Mouse (Mus musculus): ENCODE data around the gene Ttc39b. TPM values are rescaled to one million over a fixed set of nuclear protein-coding genes. Genes with fewer than 3 reads are reported as not detected.
A peak's percentile ranks its signal among the peaks of the same experiment; 100 is the strongest.

Gene Ttc39b
- total RNA-seq, 1 experiment from 2014 or later: 19.6 TPM

DNA sequence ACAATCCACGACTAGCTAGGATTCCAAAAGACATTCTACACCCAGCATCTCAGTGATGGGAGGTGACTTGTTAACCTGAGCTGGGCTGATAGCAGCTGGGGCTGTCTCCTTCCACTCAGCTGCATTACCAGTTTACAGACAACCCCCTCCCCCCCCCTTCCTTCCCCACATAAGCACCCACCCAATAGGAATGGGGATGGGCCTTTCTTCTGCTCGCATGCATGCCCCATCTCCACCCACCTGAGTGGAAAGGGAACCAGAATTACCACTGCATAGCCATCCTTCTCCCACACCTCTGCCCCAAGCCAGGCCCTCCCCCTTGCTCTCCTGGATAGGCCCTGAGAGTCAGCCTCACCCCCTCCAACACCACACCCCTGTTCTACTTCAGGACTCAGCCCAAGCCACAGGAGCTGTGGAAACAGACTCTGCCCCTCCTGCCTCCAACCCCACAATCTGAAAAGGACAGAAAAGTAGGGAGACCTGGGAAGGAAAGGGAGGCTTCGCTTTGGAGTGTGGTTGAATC, 6.2 kb downstream of the Ttc39b start:
- no peak for DNase-seq

DNA sequence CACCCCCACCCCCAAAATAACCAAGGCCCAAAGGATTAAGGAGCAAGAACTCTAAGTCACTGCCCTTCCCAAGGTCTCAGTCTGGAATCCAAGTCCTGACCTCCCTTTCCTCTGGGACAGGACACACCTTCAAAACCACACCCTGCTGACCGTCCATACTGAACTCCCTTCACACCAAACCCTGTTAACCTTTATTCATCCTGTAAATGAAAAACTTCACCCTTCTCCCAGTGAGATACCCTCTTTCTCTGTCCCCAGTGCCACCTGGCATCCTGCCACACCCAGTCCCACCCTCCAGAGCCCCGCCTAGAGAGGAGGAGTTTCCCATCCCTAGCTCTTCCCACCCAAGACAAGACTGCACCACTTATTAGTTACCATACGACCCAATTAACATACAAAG, 7.3 kb downstream of the Ttc39b start:
- DNase-seq: no peak

DNA sequence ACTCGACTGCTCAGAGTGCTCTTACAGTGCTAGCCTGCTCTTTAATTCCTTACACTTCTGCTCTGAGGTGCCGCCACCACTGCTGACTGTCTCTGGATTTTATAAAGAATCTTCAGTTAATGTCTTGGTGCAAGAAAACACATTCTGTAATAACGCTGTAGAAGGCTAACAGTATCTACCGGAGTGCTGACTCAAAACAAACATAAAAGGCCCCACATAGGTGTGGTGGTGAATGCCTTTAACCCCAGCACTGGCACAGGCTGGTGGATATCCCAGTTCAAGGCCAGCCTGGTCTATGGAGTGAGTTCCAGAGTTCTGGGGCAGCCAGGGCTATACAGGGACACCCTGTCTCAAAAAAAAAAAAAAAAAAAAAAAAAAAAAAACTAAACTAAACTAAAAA, 8.1 kb downstream of the Ttc39b start:
- DNase-seq: no peak

DNA sequence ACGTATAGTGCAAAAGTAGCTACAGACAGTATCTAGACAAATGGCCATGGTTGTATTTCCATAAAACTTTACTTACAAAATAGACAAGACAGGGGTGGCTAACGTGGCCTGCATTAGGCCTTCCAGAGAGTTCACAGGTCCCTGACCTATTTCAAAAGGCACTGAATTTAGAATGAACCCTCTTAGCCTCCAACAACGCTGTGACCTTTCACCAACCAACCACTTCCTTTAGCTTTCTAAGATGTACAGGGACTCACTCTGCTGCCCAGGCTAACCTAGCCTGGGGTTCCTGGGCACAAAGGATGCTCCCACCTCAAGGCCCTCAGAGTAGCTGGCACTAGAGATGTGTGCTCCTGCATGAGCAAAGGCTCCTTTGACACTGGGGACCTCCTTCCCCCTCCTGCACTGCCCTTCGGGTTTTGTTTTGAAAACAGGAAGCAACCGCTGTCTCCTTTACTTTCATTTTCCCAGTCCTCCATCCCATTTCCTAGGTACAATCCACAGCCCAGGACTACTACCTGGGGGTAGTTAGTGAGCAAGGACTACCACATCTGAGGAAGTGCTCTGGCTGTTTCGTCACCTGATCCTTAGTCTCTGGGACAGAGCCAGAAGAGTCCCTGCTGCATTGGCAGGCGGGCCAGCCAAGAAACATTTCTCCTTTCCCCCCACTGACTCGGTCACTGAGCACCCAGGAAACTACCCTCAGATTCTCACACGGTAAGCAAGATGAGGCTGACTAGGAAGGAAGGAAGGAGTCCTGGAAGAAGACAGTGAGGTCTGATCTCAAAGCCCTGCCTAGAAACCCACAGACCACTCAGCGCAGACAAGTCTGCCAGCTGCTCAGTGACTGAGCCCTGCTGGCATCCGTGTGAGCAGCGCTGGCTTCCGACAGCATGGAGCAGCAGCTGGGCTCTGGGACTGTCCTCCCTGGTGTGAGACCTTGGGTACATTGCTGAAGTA, 8.9 kb downstream of the Ttc39b start:
- peak; percentile 43 for DNase-seq

DNA sequence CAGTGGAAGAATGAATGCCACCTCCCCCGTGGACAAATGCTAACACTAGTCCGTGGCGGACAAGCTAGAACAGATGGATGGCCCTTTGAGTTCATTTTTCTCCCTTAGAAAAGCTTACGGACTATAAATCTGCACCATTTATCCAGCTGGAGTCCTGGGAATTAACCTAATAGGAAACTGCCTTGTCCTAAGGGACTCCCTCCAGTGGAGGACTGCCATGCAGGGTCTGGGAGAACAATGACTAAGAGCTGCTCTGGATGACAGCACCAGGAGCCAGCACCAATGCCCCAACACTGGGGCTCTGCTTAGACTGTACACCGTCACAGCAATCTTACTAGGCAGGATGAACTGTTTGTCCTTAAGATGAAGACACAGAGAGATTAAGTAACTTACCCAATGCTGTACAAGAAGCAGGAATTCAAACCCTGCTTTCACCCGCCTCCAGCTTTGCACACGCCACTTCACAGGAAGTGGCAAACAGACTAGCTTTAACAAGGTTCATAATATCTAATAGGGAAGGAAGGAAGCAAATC, 9.7 kb downstream of the Ttc39b start:
- DNase-seq: no peak

DNA sequence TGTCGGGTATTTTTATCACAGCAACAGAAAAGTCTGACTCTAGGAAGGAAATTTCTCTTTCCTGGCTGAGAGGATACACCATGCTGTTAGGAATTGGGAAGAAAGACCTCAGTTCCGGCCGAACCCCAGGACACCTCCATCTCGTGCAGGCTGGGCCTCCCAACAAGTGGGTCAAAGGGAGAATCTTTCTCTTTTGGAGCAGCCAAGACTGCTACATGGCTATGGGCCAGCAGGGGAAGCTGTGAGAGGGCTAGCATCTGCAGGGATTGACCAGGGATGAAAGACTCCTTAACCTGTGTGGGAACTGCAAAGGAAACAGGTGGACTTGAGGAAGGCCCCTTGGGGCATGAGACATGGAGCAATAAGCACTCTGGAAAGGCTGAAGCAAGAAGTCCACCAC, 11.7 kb downstream of the Ttc39b start:
- DNase-seq: no peak

DNA sequence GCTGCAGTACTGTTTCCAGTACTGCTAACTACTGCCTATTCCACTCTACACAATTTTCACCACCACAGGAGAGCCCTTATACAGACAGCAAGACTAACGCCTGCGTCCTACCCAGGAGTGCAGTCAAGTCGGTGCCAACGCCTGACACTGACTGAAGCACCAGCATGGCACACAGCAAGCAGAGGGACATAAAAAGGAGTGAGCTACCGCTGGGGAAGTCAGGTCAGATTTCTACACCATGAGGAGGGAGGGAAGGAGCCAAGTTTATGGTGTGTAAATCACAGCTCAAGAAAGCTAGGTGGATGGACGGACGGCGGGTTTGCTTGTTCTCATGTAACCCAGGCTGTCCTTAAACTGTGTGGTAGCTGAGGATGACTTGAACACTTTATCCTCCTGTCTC, 12.6 kb downstream of the Ttc39b start:
- DNase-seq: no peak

DNA sequence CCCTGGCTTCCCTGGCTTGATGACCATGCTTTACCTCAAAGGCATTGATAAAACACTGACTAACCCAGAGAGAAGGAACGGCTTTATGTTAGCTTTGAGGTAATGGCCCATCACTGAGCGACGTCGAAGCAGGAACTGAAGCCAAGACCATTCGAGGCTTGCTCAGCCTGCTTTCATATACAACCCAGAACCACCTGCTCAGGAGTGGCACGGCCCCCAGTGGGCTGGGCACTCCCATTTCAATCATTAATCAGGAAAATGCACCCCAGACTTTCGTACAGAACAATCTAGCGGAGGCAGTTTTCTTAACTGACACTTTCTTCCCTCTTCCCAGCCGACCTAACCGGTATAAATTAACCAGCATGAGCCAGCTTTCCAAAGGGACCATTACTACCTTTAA, 13.1 kb downstream of the Ttc39b start:
- DNase-seq: no peak

DNA sequence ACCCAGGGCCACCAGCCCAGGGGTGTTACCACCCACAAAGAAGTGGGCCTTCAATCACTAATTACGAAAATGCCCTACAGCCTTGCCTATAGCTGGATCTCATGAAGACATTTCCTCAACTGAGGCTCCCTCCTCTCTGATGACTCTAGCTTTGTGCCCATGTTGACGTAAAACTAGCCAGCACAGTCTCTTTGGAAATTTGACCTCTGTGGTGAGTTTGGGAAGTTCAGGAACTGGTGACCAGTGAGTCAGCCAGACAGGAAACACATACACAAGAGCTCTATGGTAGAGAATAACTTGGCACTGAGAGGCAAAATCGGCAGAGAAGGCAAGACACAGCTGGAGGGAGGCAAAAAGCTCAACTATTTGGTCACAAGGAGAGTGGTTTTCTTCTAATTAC, 15.1 kb downstream of the Ttc39b start:
- no peak for DNase-seq

DNA sequence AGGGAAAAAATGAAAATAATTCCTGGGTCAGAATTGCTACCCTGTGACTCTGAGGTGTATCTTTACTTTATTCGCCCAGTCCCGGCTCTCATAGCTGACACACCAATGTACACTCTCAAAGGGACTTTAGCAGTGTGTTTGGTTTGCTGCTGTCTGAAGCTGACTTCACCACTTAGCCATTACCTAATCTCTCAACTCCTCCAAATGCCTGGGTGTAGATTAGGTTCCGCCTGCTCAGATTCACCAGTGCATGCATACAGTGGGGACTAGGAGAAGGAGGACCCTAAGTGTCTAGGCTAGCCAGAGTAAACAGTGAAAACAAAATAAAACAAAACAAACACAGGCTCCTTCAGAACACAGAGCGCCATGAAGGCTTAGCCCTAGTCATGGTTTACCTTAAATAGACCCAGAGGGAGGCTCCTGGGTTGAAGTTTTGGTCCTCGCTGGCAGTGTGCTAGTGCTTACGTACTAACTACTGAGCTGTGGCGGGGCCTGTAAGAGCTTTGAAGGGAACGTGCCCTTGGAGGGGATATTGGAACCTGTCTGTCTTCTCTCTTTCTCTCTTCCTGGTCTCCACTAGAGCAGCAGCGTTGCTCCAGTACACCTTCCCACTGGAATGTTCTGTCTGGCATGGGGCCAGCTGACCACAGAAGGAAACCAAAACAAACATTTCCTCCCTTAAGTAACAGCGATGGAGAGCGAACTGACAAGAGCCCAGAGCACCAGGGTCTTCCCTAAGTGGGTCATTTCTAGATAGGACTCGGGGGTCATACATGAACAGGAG, 16.2 kb downstream of the Ttc39b start:
- peak; percentile 35 for DNase-seq

DNA sequence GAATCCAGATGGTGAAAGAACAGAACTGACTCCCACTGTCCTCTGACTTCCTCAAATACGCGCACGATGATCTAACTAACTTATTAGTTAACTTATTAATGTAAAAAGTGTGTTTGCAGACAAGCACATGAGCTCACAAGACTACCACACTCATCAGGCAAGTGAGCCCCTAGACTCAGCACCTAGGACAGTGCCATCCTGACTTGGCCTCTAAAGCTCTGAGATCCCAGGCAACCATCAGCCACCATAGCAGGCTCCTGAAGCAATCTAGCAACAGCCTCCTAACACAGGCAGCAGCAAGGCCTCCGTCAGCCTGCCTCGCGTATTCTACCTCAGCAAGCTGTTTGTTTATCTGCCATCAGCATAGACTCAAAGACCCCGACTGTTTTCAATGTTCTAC, 17.2 kb downstream of the Ttc39b start:
- DNase-seq: no peak

DNA sequence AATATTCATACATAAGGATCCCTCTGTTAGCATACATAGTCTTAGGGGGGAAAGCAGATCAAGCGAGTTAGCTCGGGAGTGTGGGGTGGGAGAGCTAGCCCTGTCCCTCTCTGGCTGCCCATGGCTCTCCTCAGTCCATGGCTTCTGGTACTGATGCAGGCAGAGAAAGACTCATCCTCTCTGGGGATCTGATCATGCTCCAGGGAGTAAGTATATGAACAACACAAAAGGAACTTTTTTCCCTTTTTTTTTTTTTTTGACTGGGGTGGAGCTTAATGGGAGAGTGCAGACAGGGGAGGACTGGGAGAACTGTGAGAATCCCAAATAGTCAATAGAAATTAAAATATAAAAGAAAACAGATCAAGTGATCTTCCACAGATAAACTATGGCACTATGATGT, 19.0 kb downstream of the Ttc39b start:
- DNase-seq: no peak

DNA sequence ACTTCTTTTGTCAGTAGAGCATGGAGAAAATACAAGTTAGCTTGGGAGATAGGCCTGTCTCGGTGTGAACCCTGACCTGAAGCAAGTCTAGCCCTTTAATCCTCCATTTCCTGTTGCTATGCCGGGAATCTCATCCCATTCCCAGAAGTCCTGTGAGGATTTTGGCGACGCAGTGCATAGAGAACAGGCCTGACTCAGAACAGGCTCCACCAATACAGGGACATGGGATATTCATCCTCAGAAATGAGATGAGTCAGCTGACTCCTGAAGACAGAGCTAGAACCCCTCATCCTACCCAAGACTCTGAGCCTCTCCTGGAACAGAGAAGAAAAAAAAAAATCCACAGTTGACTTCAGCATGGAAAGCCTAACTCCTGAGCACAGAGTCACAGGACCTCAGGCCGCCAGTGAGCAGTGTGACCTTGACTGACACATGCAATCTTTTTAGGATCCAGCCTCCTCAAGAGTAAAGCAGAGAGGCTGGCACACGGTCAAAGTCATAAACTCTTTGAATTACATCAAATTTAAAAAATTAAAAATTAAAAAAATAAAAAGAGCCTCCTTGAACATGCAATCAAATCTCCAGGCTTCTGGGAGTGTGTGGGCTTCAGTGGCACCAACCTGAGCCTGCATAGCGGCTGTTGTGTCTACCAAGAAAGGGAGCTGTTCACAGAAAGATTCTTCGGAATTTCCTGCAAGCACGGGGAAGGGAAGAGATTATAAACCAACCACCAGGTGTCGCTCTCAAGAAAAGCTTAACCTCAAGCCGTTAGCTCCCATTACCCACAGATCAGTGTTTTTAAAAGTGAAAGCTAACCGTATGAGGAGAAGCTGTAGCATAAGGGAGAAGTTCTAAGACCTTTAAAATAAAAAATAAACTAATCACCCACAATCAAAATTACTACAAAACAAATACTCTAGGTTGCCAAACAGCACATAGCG, 20.9 kb downstream of the Ttc39b start:
- DNase-seq: peak; percentile 40

DNA sequence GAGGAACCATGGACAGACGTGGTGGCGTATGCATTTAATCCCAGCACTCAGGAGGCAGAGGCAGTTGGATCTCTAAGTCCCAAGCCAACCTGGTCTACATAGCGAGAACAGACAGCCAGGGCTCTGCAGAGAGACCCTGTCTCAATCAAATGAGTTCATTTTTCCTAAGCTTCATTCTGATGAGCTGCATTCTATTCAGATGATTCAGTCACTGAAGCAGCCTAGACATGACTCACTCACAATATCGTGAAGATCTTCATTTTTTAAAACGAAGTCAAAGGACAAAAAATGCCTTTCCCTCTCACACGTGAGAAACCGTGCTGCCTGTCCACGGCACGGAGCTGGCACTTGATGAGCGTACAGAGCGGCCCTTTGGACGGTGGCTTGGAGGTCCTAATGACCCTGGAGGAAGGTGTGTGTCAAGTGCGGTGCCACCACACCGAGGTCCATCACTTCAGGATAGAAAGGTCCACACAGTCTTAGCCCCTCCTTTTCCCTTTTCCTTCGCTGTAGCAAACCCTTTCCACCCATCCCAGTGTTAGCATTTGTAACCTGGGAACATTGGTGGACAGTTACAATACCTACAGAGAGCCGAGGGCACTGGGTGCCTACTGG, 21.8 kb downstream of the Ttc39b start:
- DNase-seq: no peak

DNA sequence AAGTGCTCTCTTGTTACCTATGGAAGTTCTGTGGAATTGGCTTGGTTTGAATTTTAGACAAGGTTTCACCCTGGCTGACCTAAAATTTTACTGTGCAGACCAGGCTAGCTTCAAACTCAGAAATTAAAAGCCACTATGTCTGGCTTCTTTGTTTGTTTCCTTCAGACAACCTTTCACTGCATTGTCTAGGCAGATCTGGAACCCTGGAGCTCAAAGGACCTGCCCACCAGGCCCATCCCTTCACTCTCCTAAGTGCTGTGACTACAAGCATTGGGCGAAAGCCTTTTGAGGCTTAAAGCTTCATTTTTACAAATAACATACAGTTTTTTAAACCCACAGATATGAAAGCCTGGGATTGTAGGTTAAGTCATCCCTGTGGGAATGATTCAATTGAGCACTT, 22.3 kb downstream of the Ttc39b start:
- DNase-seq: no peak

DNA sequence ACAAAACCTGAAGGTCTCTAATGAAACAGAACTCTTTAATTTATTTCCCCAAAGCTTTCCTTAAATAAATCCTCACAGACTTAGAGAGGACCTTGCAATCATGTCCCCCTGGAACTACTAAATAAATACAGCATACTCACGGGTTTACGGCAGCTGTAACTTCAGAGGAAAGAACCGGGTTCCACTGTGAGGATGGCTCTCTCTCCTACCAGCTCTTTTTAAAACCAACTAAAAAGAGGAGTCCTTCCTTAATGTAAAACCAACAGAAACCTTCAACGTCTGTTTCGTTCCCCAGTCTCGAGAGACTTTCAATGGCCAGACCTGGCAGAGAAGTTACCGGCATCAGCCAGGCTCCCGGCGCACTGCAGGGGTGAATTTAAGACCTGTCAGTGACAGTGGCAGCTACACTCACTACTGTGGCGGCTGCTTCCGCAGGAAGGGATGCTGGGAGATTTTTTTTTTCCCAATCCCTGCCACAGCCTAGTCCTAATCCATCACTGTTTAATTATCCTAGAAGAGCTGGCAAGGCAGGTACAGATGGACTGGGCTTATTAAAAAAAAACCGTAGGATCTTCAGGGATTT, 39.2 kb downstream of the Ttc39b start:
- DNase-seq: peak; percentile 40

DNA sequence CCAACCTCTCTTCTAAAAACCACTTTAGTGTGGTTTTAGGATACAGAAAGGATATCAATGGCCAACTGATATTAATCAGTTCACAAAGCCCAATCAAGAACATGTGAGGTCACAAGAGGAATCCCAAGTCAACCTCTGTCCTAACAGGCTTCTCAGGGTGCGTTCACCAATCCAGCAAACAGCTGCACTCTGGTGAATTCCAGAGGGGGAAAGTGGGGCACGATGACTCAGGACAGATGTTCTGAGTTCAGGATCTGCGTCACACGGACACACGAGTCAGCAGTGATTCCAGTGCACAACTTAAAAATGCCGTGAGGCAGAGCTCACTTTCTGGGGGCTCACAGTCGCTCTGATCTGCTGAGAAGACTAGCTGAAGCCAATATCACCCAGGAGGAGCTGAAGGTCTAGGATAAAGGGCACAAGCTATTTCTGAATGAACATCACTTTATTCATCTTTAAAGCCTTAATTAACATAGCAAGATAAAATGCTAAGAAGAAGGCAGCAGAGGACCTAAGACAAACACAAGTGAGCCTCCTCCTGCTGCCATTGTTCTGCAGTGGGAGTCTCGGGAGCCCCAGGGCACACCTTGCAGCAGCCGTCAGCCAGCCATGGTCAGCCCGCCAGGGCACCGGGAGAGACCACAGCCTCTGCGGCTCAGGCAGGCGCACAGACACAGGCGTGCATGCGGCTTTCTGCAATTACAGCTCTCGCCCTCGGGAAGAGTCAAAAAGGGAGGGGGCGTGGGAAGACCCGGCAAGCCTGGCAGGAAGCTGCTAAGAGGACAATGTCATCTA, 39.9 kb downstream of the Ttc39b start:
- DNase-seq: no peak

DNA sequence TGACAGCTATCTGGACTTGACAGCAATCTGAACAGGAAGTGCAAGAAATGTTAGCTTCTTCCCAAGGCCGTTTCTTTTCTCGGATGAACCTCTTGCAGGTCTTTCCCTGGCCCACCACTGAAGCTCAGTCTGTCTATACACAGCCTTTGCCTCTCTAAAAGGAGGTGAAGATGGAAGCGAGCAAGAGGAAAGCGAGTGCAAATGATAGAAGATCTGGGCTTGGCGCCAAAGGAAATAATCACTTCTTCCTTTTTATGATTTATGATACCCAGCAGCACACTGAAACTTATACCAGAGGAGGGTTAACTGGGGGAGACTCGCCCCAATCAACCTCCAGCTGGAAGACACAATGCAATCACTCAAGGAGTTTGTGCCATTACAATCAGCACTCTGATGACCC, 41.6 kb downstream of the Ttc39b start:
- DNase-seq: no peak

DNA sequence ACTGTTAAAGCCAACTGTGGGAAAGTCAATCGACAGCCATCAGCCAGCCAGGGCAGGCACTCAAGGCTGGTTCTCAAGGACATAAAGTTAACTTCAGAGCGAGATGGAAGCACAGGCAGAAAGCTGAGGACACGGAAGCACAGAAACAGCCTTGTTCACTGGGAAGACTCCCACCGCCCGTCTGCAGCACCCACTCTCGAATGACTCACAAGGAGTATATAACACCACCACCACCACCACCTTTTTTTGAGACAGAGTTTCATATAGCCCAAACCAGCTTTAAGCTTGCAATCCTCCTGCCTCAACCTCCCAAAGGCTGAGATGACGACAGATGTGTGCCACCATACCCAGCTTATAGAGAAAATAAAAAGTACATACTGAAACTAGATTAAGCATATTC, 44.8 kb downstream of the Ttc39b start:
- DNase-seq: no peak

DNA sequence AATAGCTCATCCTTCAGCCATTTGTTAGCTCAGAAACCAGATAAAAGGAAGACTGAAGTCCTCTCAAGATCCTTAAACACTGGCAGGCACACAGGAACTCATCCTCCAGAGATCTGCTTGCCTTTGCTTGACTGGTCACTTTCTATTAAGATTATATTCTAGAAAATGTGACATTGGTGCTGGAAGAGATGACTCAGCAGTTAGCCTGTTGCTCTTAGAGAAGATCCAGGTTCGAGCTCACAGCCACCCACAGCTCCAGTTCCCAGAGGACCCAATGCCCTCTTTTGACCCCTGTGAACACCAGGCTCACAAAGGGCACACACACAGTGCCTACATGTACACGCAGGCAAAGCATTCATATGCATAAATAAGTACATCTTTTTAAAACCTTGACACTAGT, 49.8 kb downstream of the Ttc39b start:
- no peak for DNase-seq
